9 mouse cellular contexts compared by ENCODE assay signal in genomic region chr9:59653371-59653770, GRCm38 (mm10). TPM values are rescaled to one million over a fixed set of nuclear protein-coding genes. Genes with fewer than 3 reads are reported as not detected.
DNase-seq lines count a peak whose midpoint lies in the region; ATAC-seq and TF ChIP-seq lines count a peak whose summit lies in the region.
"Had no signal": no experiment of that assay in that cellular context is flagged by ENCODE, and none has a peak within 500 bp of the region (broad histone marks: within the 10 kb centered on the region; RNA-seq: fewer than 3 reads in every experiment).

No protein-coding gene starts in this region.

- TF ChIP-seq CTCF in heart, postnatal 0 days (IDR thresholded peaks at IDR 0.05; ENCODE audit: low read depth): no peak
- no peak for TF ChIP-seq CTCF in heart, adult 2 months (IDR thresholded peaks at IDR 0.05)
- no peak for TF ChIP-seq CTCF in Patski (IDR thresholded peaks at IDR 0.05)

- peaks cover 28% of the 10 kb centered on the region for H3K36me3 ChIP-seq in heart, postnatal 0 days (replicated peaks; ENCODE audit: control insufficient read depth, insufficient read depth, low read length)
- H3K36me3 ChIP-seq in heart, adult 2 months (ENCODE audit: control insufficient read depth, insufficient read depth, low read length): no peaks in the 10 kb centered on the region; the same call in 1 of the 2 replicates
- peaks cover 26% of the 10 kb centered on the region for H3K36me3 ChIP-seq in forebrain, embryonic 16.5 days (ENCODE audit: control insufficient read depth, insufficient read depth)
- peaks cover 35% of the 10 kb centered on the region for H3K36me3 ChIP-seq in forebrain, embryonic 12.5 days (replicated peaks)

- ATAC-seq in heart, postnatal 0 days (ENCODE audit: insufficient read depth, low read depth): no peak
- peak; percentile 34 for ATAC-seq in Patski
- ATAC-seq in forebrain, embryonic 16.5 days: no peak
- ATAC-seq in forebrain, embryonic 12.5 days (ENCODE audit: low FRiP score): no peak
- ATAC-seq: intestine, embryonic 15.5 days had no signal

- no peaks in the 10 kb centered on the region for H3K9me3 ChIP-seq in heart, postnatal 0 days (replicated peaks; ENCODE audit: control insufficient read depth, low read length)
- no peaks in the 10 kb centered on the region for H3K9me3 ChIP-seq in forebrain, embryonic 16.5 days (ENCODE audit: control insufficient read depth, low read length)
- no peaks in the 10 kb centered on the region for H3K9me3 ChIP-seq in forebrain, embryonic 12.5 days
- H3K9me3 ChIP-seq: intestine, embryonic 15.5 days had no signal

- H3K9ac ChIP-seq in heart, postnatal 0 days (replicated peaks; ENCODE audit: low read depth, low read length): no peak overlapping the region
- no peak overlapping the region for H3K9ac ChIP-seq in heart, adult 2 months (ENCODE audit: low read depth, low read length)
- H3K9ac ChIP-seq in forebrain, embryonic 16.5 days (replicated peaks; ENCODE audit: low read depth, low read length): no peak overlapping the region
- no peak overlapping the region for H3K9ac ChIP-seq in forebrain, embryonic 12.5 days
- H3K9ac ChIP-seq: intestine, embryonic 15.5 days had no signal

- intact Hi-C loops in heart, adult 2 months (cut with DNase I): no loop called here

- peak overlapping the region; percentile 9; the same call in 1 of the 2 replicates for H3K27ac ChIP-seq in heart, postnatal 0 days (ENCODE audit: low read depth)
- no peak overlapping the region for H3K27ac ChIP-seq in heart, adult 2 months
- H3K27ac ChIP-seq in forebrain, embryonic 16.5 days (ENCODE audit: low read length): no peak overlapping the region
- no peak overlapping the region for H3K27ac ChIP-seq in forebrain, embryonic 12.5 days
- H3K27ac ChIP-seq: intestine, embryonic 15.5 days had no signal

- no peak for TF ChIP-seq EP300 in heart, postnatal 0 days (IDR thresholded peaks at IDR 0.05; ENCODE audit: low read depth)
- no peak for TF ChIP-seq EP300 in heart, adult 2 months (IDR thresholded peaks at IDR 0.05; ENCODE audit: insufficient read depth, low read depth, low read length)

- no peak for DNase-seq in heart, postnatal 0 days (ENCODE audit: low spot score)
- no peak for DNase-seq in heart, adult 2 months
- peak; percentile 99 for DNase-seq in 3T3-L1 (ENCODE audit: low read depth, low spot score)
- peak; percentile 60 for DNase-seq in Patski (ENCODE audit: low read depth, low spot score)
- peak; percentile 34 for DNase-seq in induced T-regulatory cell, adult 2 months (ENCODE audit: low read depth)
- no peak for DNase-seq in thymus, postnatal 36 days

- 15% methylated on average over 3 of the region's 3 CpGs for WGBS in heart, postnatal 0 days
- WGBS in heart, adult 2 months: 15% methylated on average over 3 of the region's 3 CpGs
- WGBS in forebrain, embryonic 16.5 days: 49% methylated on average over 3 of the region's 3 CpGs
- 37% methylated on average over 3 of the region's 3 CpGs for WGBS in forebrain, embryonic 12.5 days

- H3K4me2 ChIP-seq in heart, postnatal 0 days (ENCODE audit: low read depth, low read length): no peak overlapping the region
- H3K4me2 ChIP-seq in forebrain, embryonic 16.5 days (ENCODE audit: low read length): no peak overlapping the region
- no peak overlapping the region for H3K4me2 ChIP-seq in forebrain, embryonic 12.5 days
- H3K4me2 ChIP-seq: intestine, embryonic 15.5 days had no signal

- CTCF ChIA-PET in Patski (lab: Charles Lee): no interaction called here

- H3K27me3 ChIP-seq in heart, postnatal 0 days (ENCODE audit: control insufficient read depth, insufficient read depth, low read length): no peaks in the 10 kb centered on the region
- H3K27me3 ChIP-seq in heart, adult 2 months (ENCODE audit: control insufficient read depth, insufficient read depth, low read length): no peaks in the 10 kb centered on the region
- no peaks in the 10 kb centered on the region for H3K27me3 ChIP-seq in Patski
- no peaks in the 10 kb centered on the region for H3K27me3 ChIP-seq in forebrain, embryonic 16.5 days (replicated peaks; ENCODE audit: control insufficient read depth, insufficient read depth, low read length)
- H3K27me3 ChIP-seq in forebrain, embryonic 12.5 days: no peaks in the 10 kb centered on the region
- H3K27me3 ChIP-seq: intestine, embryonic 15.5 days had no signal

- no peaks in the 10 kb centered on the region for H3K79me2 ChIP-seq in heart, adult 2 months (replicated peaks; ENCODE audit: control insufficient read depth, insufficient read depth, low read length)

- no peak overlapping the region for H3K4me3 ChIP-seq in heart, postnatal 0 days (ENCODE audit: low read depth, low read length)
- H3K4me3 ChIP-seq in heart, adult 2 months: no peak overlapping the region
- no peak overlapping the region for H3K4me3 ChIP-seq in forebrain, embryonic 16.5 days (replicated peaks; ENCODE audit: low read length)
- H3K4me3 ChIP-seq in forebrain, embryonic 12.5 days (replicated peaks): no peak overlapping the region
- H3K4me3 ChIP-seq: intestine, embryonic 15.5 days had no signal

- in situ Hi-C loops in Patski (cut with MboI; ENCODE audit: low pct_unique_long_range_greater_than_20kb): no loop called here

- TF ChIP-seq POLR2A in heart, adult 2 months (IDR thresholded peaks at IDR 0.05; ENCODE audit: insufficient read depth, low read depth, low read length): no peak

- POLR2A ChIA-PET in Patski (lab: Charles Lee): no interaction called here

- peaks cover 6% of the 10 kb centered on the region; the same call in 1 of the 2 replicates for H3K4me1 ChIP-seq in heart, postnatal 0 days (ENCODE audit: control insufficient read depth, insufficient read depth)
- no peaks in the 10 kb centered on the region; the same call in none of the 2 replicates for H3K4me1 ChIP-seq in heart, adult 2 months (ENCODE audit: control insufficient read depth, insufficient read depth, low read length)
- H3K4me1 ChIP-seq in forebrain, embryonic 16.5 days (replicated peaks; ENCODE audit: control insufficient read depth, insufficient read depth, low read length): peaks cover 9% of the 10 kb centered on the region
- H3K4me1 ChIP-seq in forebrain, embryonic 12.5 days: peaks cover 12% of the 10 kb centered on the region

RNA-seq across cellular contexts. Expression of gene Pkm, which starts 2.8 kb away (rescaled TPM):
- 1,588 and 1,940 TPM in 2 replicates for total RNA-seq in heart, postnatal 0 days (2014; rRNA removed; ENCODE audit: low replicate concordance)
- polyA plus RNA-seq in heart, postnatal 0 days (2015; fragmentation: Nextera tagmentation; extraction: Ambion mirVana): 1,219 and 1,312 TPM in 2 replicates
- total RNA-seq in heart, adult 2 months (2021): 1,000 to 10,000 TPM; 1,073 to 1,081 TPM
- 1,773 and 1,838 TPM in 2 replicates for polyA plus RNA-seq in heart, adult 2 months (2012; rRNA removed)
- polyA plus RNA-seq in Patski (2021): 2,279 TPM
- 1,186 and 1,222 TPM in 2 replicates for polyA plus RNA-seq in forebrain, embryonic 16.5 days (2015; fragmentation: Nextera tagmentation; extraction: Ambion mirVana)
- 1,825 and 1,829 TPM in 2 replicates for polyA plus RNA-seq in forebrain, embryonic 12.5 days (2016; fragmentation: Nextera tagmentation; extraction: Ambion mirVana)

RNA-seq across cellular contexts. Expression of gene Gramd2, which starts 26.6 kb away (rescaled TPM):
- not detected in 2 replicates for total RNA-seq in heart, postnatal 0 days (2014; rRNA removed; ENCODE audit: low replicate concordance)
- 0.15 and 0.16 TPM in 2 replicates for polyA plus RNA-seq in heart, postnatal 0 days (2015; fragmentation: Nextera tagmentation; extraction: Ambion mirVana)
- total RNA-seq in heart, adult 2 months (2021): not detected
- 0.26 and 1.3 TPM in 2 replicates for polyA plus RNA-seq in heart, adult 2 months (2012; rRNA removed)
- 3.5 TPM for polyA plus RNA-seq in Patski (2021)
- 3.7 and 5.4 TPM in 2 replicates for polyA plus RNA-seq in forebrain, embryonic 16.5 days (2015; fragmentation: Nextera tagmentation; extraction: Ambion mirVana)
- polyA plus RNA-seq in forebrain, embryonic 12.5 days (2016; fragmentation: Nextera tagmentation; extraction: Ambion mirVana): 0.40 and 0.49 TPM in 2 replicates

RNA-seq across cellular contexts. Expression of gene Parp6, which starts 36.3 kb away (rescaled TPM):
- total RNA-seq in heart, postnatal 0 days (2014; rRNA removed; ENCODE audit: low replicate concordance): 22.5 and 32.7 TPM in 2 replicates
- 13.7 and 14.4 TPM in 2 replicates for polyA plus RNA-seq in heart, postnatal 0 days (2015; fragmentation: Nextera tagmentation; extraction: Ambion mirVana)
- 10 to 100 TPM; 16.4 to 16.5 TPM for total RNA-seq in heart, adult 2 months (2021)
- 24.2 and 40.3 TPM in 2 replicates for polyA plus RNA-seq in heart, adult 2 months (2012; rRNA removed)
- polyA plus RNA-seq in Patski (2021): 25.2 TPM
- polyA plus RNA-seq in forebrain, embryonic 16.5 days (2015; fragmentation: Nextera tagmentation; extraction: Ambion mirVana): 204 and 232 TPM in 2 replicates
- 105 and 116 TPM in 2 replicates for polyA plus RNA-seq in forebrain, embryonic 12.5 days (2016; fragmentation: Nextera tagmentation; extraction: Ambion mirVana)

Comparison
In these comparisons a context has a peak if more than half of its experiments do, and no peak if none do; other contexts are left out.
1. DNase-seq: peak in 3T3-L1 (single experiment), Patski (single experiment) and induced T-regulatory cell, adult 2 months (single experiment); none in heart, postnatal 0 days (single experiment), heart, adult 2 months (0 of 2) and thymus, postnatal 36 days (0 of 2).